ENCODE assay signal across 20 mouse cellular contexts in genomic region chr2:167617034-167617433, GRCm38 (mm10). TPM values are rescaled to one million over a fixed set of nuclear protein-coding genes. Genes with fewer than 3 reads are reported as not detected.
"Had no signal": no experiment of that assay in that cellular context is flagged by ENCODE, and none has a peak within 500 bp of the region (broad histone marks: within the 10 kb centered on the region; RNA-seq: fewer than 3 reads in every experiment).

No protein-coding gene starts in this region.

- H3K9me3 ChIP-seq: lung, embryonic 15.5 days; stomach, embryonic 15.5 days had no signal

- H3K27me3 ChIP-seq: lung, embryonic 15.5 days; megakaryocyte, embryonic 14.5 days; neural tube, embryonic 12.5 days; stomach, embryonic 15.5 days had no signal

- H3K4me3 ChIP-seq: lung, embryonic 15.5 days; megakaryocyte, embryonic 14.5 days; neural tube, embryonic 12.5 days; stomach, embryonic 15.5 days had no signal

- DNase-seq: liver; lung, adult 2 months; lung, postnatal 14 days; lung, postnatal 36 days; right cerebral cortex, postnatal 14 days; thymus, adult 18-20 months; thymus, postnatal 14 days; thymus, postnatal 36 days had no signal

- H3K9ac ChIP-seq: liver, embryonic 14.5 days; lung, embryonic 15.5 days; neural tube, embryonic 12.5 days; stomach, embryonic 15.5 days had no signal

- H3K4me2 ChIP-seq: lung, embryonic 15.5 days; neural tube, embryonic 12.5 days; stomach, embryonic 15.5 days had no signal

- H3K27ac ChIP-seq: liver, embryonic 14.5 days; lung, embryonic 15.5 days; macrophage; neural tube, embryonic 12.5 days; stomach, embryonic 15.5 days had no signal

- ATAC-seq: lung, postnatal 0 days; midbrain, embryonic 16.5 days had no signal

RNA-seq across cellular contexts. Expression of gene Gm20431, which starts 44.3 kb away (rescaled TPM):
- total RNA-seq: megakaryocyte progenitor cell, adult 5-6 weeks; monocyte, adult 5-6 weeks; neutrophil, adult 5-6 weeks had no signal
- polyA plus RNA-seq: liver, embryonic 16.5 days; macrophage had no signal
